Mouse (Mus musculus): Measurements from ENCODE around the gene Wtip. TPM values are rescaled to one million over a fixed set of nuclear protein-coding genes. Genes with fewer than 3 reads are reported as not detected.

The Wtip gene
- total and polyA plus RNA-seq, 3 experiments = not detected

DNA sequence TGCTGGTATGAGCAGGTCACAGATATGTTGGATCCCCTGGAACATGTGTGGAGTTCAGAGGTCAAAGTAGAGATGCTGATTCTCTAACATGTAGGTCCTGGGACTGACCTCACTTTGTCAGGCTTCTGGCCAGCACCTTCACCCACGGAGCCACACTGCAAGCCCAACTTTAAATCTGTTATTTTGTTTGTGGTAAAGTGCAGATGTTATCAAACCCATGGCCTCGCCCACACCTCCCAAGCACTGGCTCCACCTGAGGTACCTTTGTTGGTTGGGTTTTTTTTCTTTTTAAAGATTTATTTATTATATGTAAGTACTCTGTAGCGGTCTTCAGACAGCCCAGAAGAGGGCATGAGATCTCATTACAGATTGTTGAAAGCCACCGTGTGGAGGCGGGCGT lies 6.4 kb upstream of the Wtip start:
- no peak for DNase-seq (ENCODE audit: low spot score)
- Histone ChIP-seq H3K27me3 (ENCODE audit: insufficient read depth, low read length) (no peaks in the 10 kb centered on the region), H3K36me3 (replicated peaks) (peaks cover 50% of the 10 kb centered on the region), H3K4me1 (ENCODE audit: insufficient read depth, low read depth, low read length) (peaks cover 14% of the 10 kb centered on the region), H3K4me3 (ENCODE audit: low read depth, low read length) (no peak overlapping the region), H3K9me3 (replicated peaks) (no peaks in the 10 kb centered on the region)
- no peak for ATAC-seq (ENCODE audit: extremely low read depth, insufficient number of reproducible peaks, low FRiP score, poor library complexity, severe bottlenecking)
- TF ChIP-seq GATA2 (IDR thresholded peaks at IDR 0.05; ENCODE audit: borderline replicate concordance, low read depth, low read length) = no peak

DNA sequence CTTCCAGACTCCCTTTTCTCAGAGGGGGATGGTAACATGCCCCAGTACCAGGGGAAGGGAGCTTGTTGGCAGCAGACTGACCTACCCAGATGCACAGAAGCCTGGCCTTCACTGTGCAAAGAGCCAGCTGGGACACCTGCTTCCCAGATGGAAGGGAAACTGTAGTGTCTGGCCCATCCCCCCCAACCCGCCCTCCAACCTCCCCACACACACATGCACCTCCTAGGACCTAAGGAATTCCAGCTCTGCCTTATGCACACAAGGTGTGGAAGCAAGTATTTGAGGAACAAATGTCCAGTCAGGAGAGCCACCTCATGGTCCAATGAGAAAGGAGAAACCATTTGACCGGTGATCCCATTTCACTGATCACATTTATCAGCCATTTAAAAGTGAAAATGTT lies 1.3 kb upstream of the Wtip start:
- Histone ChIP-seq H3K27me3 (ENCODE audit: insufficient read depth, low read length) (peaks cover 6% of the 10 kb centered on the region; the same call in 1 of the 2 replicates), H3K36me3 (replicated peaks) (peaks cover under 1% of the 10 kb centered on the region), H3K9me3 (replicated peaks) (peaks cover 12% of the 10 kb centered on the region), H3K4me1 (ENCODE audit: insufficient read depth, low read depth, low read length) (peaks cover 3% of the 10 kb centered on the region; the same call in 1 of the 2 replicates), H3K4me3 (ENCODE audit: low read depth, low read length) (no peak overlapping the region)
- DNase-seq (ENCODE audit: low spot score) (no peak), ATAC-seq (ENCODE audit: extremely low read depth, insufficient number of reproducible peaks, low FRiP score, poor library complexity, severe bottlenecking) (no peak)
- TF ChIP-seq GATA1 (IDR thresholded peaks at IDR 0.05; ENCODE audit: borderline replicate concordance, low read length) = no peak
- TF ChIP-seq GATA2 (IDR thresholded peaks at IDR 0.05; ENCODE audit: borderline replicate concordance, low read depth, low read length) = no peak
- TF ChIP-seq CTCF (IDR thresholded peaks at IDR 0.05; ENCODE audit: low read depth, low read length) = no peak
- no peak for TF ChIP-seq TAL1 (conservative IDR thresholded peaks at IDR 0.05; ENCODE audit: low read depth, low read length)
- no peak for TF ChIP-seq POLR2AphosphoS5 (IDR thresholded peaks at IDR 0.05; ENCODE audit: insufficient replicate concordance, low read depth, low read length)

GRCm38 (mm10) chr7:34132355-34133079 lies 551 bp downstream of the Wtip start:
- DNase-seq (ENCODE audit: low spot score) (no peak), ATAC-seq (ENCODE audit: extremely low read depth, insufficient number of reproducible peaks, low FRiP score, poor library complexity, severe bottlenecking) (no peak)
- peaks cover 6% of the 10 kb centered on the region; the same call in 1 of the 2 replicates for H3K27me3 ChIP-seq (ENCODE audit: insufficient read depth, low read length)

DNA sequence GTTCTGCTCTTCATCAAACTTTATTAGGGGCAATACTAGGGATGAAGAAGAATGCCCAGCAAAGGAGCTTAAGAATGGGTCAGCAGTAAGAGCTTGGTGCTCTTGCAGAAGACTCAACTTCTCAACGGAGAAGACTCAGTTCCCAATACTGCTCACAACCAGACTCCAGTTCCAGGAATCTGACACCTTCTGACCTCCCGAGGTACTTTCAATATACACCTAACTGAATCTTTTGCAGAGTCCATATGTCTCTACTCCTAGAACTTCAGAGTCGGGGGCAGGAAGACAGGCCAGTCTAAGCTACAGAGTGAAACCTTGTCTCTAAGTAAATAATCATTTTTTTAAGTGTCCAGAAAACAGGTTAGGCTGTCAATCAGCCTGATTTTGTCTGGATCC lies 1.1 kb downstream of the Wtip start:
- no peak for ATAC-seq (ENCODE audit: extremely low read depth, insufficient number of reproducible peaks, low FRiP score, poor library complexity, severe bottlenecking)
- no peak for DNase-seq (ENCODE audit: low spot score)
- Histone ChIP-seq H3K4me3 (ENCODE audit: low read depth, low read length) (no peak overlapping the region), H3K27me3 (ENCODE audit: insufficient read depth, low read length) (peaks cover 6% of the 10 kb centered on the region; the same call in 1 of the 2 replicates), H3K9me3 (replicated peaks) (peaks cover 12% of the 10 kb centered on the region), H3K4me1 (ENCODE audit: insufficient read depth, low read depth, low read length) (0 out of 2 replicates have a peak, but pooled peaks cover 3% of the 10 kb centered on the region), H3K36me3 (replicated peaks) (no peaks in the 10 kb centered on the region)
- no peak for TF ChIP-seq CTCF (IDR thresholded peaks at IDR 0.05; ENCODE audit: low read depth, low read length)
- TF ChIP-seq POLR2AphosphoS5 (IDR thresholded peaks at IDR 0.05; ENCODE audit: insufficient replicate concordance, low read depth, low read length) = no peak
- TF ChIP-seq GATA2 (IDR thresholded peaks at IDR 0.05; ENCODE audit: borderline replicate concordance, low read depth, low read length) = no peak
- no peak for TF ChIP-seq TAL1 (conservative IDR thresholded peaks at IDR 0.05; ENCODE audit: low read depth, low read length)
- no peak for TF ChIP-seq GATA1 (IDR thresholded peaks at IDR 0.05; ENCODE audit: borderline replicate concordance, low read length)

More at GRCm38 (mm10) chr7:34132355-34133079, 551 bp downstream of the Wtip start:
- Histone ChIP-seq H3K9me3 (replicated peaks) (peaks cover 12% of the 10 kb centered on the region), H3K4me1 (ENCODE audit: insufficient read depth, low read depth, low read length) (0 out of 2 replicates have a peak, but pooled peaks cover 3% of the 10 kb centered on the region), H3K36me3 (replicated peaks) (no peaks in the 10 kb centered on the region), H3K4me3 (ENCODE audit: low read depth, low read length) (no peak overlapping the region)
- TF ChIP-seq GATA2 (IDR thresholded peaks at IDR 0.05; ENCODE audit: borderline replicate concordance, low read depth, low read length) (no peak), GATA1 (IDR thresholded peaks at IDR 0.05; ENCODE audit: borderline replicate concordance, low read length) (no peak), POLR2AphosphoS5 (IDR thresholded peaks at IDR 0.05; ENCODE audit: insufficient replicate concordance, low read depth, low read length) (no peak), CTCF (IDR thresholded peaks at IDR 0.05; ENCODE audit: low read depth, low read length) (no peak), TAL1 (conservative IDR thresholded peaks at IDR 0.05; ENCODE audit: low read depth, low read length) (no peak)

DNA sequence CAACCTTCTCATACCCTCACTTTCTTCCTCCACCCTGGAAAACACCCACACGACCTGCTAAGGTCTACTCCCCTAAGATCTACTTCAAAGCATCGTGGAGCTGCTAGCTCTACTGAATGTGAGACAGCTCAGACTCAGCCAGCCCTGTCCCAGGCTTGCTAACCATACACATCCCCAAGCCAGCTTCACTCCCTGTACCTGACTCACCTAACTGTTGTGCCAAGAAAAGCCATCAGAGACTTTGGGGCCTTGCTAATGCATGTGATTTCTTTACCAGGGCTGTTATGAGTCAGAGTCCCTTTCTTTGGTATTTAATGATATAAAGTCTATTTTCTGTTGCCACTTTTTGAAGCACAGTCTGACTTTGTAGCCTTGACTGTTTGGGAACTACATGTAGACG lies 1.9 kb downstream of the Wtip start:
- TF ChIP-seq GATA2 (IDR thresholded peaks at IDR 0.05; ENCODE audit: borderline replicate concordance, low read depth, low read length) = no peak
- TF ChIP-seq GATA1 (IDR thresholded peaks at IDR 0.05; ENCODE audit: borderline replicate concordance, low read length) = no peak
- no peak for TF ChIP-seq CTCF (IDR thresholded peaks at IDR 0.05; ENCODE audit: low read depth, low read length)
- Histone ChIP-seq H3K36me3 (replicated peaks) (no peaks in the 10 kb centered on the region), H3K27me3 (ENCODE audit: insufficient read depth, low read length) (peaks cover 6% of the 10 kb centered on the region; the same call in 1 of the 2 replicates), H3K9me3 (replicated peaks) (peaks cover 12% of the 10 kb centered on the region), H3K4me1 (ENCODE audit: insufficient read depth, low read depth, low read length) (0 out of 2 replicates have a peak, but pooled peaks cover 3% of the 10 kb centered on the region), H3K4me3 (ENCODE audit: low read depth, low read length) (no peak overlapping the region)
- DNase-seq (ENCODE audit: low spot score) (no peak), ATAC-seq (ENCODE audit: extremely low read depth, insufficient number of reproducible peaks, low FRiP score, poor library complexity, severe bottlenecking) (no peak)

- Histone ChIP-seq H3K4me3 (ENCODE audit: low read depth, low read length) (no peak overlapping the region), H3K36me3 (replicated peaks) (no peaks in the 10 kb centered on the region), H3K27me3 (ENCODE audit: insufficient read depth, low read length) (peaks cover 11% of the 10 kb centered on the region), H3K4me1 (ENCODE audit: insufficient read depth, low read depth, low read length) (0 out of 2 replicates have a peak, but pooled peaks cover 3% of the 10 kb centered on the region), H3K9me3 (replicated peaks) (no peaks in the 10 kb centered on the region; the same call in 1 of the 2 replicates)
- ATAC-seq (ENCODE audit: extremely low read depth, insufficient number of reproducible peaks, low FRiP score, poor library complexity, severe bottlenecking) (no peak), DNase-seq (ENCODE audit: low spot score) (no peak)
- TF ChIP-seq TAL1 (conservative IDR thresholded peaks at IDR 0.05; ENCODE audit: low read depth, low read length) = no peak
- TF ChIP-seq GATA1 (IDR thresholded peaks at IDR 0.05; ENCODE audit: borderline replicate concordance, low read length) = no peak
- no peak for TF ChIP-seq GATA2 (IDR thresholded peaks at IDR 0.05; ENCODE audit: borderline replicate concordance, low read depth, low read length)
- no peak for TF ChIP-seq POLR2AphosphoS5 (IDR thresholded peaks at IDR 0.05; ENCODE audit: insufficient replicate concordance, low read depth, low read length)
Measured at GRCm38 (mm10) chr7:34126291-34126690, 6.8 kb downstream of the Wtip start.
